Mouse (Mus musculus): ENCODE data around the gene Eif3g.
A peak's percentile ranks its signal among the peaks of the same experiment; 100 is the strongest.

The Eif3g gene

GRCm38 (mm10) chr9:20888386-20888765 is 10.0 kb downstream of the Eif3g start:
- no peak for DNase-seq (ENCODE audit: low spot score)

GRCm38 (mm10) chr9:20887704-20888385 is 10.6 kb downstream of the Eif3g start, which contains the start of gene Ppan:
TSS of gene Ppan (plus strand) at chr9:20888175.
- peak; percentile 96 for DNase-seq (ENCODE audit: low spot score)

GRCm38 (mm10) chr9:20887191-20887590 is 11.2 kb downstream of the Eif3g start:
- DNase-seq (ENCODE audit: low spot score): no peak

DNA sequence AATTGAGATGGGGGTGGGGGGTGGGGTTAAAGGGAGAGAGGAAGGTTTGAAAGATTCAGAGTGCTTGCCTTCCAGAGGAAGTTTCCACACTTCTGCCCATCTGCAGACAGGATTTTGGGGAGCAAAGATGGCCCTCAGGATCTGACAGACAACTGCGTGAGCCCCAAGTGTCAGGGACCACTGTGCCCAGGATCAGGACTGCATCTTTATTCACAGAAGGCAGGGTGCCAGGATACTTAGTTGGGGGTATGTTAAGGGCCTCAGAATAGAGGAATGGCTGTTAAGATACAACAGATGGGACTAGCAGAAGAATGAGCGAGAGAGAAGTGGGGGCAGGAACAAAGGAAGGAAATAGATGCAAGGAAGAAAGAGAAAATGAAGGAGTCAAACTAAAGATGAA is 11.9 kb downstream of the Eif3g start:
- DNase-seq (ENCODE audit: low spot score): no peak

DNA sequence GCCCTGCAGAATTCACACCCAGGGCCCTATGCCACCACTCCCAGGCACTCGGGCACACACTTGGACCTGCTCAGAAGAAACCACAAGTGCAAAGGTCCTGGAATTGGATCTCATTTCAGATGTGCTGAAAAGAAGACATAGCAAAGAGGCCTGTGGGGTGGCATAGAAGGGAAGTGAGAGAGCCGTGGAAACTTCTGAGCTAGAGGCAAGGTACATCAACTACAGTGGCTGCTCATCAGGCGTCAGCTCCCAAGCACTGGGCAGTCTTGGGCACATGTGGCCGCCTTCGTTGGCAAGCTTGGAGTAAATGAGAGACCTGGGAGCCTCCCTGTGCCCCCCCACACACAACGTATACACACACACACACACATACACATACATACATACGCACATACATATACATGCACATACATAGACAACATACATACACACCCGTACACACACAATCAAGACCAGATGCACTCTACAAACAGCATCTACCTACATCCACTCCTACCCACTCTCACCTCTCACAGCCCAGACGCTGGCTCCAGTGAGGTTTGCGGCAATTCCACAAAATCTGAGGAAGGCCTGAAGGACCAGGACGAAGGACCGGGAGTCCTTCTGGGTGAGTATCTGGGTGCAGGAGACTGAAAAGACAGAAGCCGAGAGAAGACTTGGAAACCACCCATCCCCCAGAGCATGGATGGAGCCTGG is 19.2 kb downstream of the Eif3g start, which contains the start of gene Angptl6:
Gene Angptl6, minus strand, starts transcription at position 631 of the 696 bp plus-strand sequence.
- DNase-seq (ENCODE audit: low spot score): no peak

GRCm38 (mm10) chr9:20878710-20879065 is 19.7 kb downstream of the Eif3g start:
- no peak for DNase-seq (ENCODE audit: low spot score)

- DNase-seq (ENCODE audit: low spot score): peak; percentile 100
Observed at GRCm38 (mm10) chr9:20878041-20878709, 20.2 kb downstream of the Eif3g start.

GRCm38 (mm10) chr9:20877118-20878040 is 21.0 kb downstream of the Eif3g start:
- no peak for DNase-seq (ENCODE audit: low spot score)

DNA sequence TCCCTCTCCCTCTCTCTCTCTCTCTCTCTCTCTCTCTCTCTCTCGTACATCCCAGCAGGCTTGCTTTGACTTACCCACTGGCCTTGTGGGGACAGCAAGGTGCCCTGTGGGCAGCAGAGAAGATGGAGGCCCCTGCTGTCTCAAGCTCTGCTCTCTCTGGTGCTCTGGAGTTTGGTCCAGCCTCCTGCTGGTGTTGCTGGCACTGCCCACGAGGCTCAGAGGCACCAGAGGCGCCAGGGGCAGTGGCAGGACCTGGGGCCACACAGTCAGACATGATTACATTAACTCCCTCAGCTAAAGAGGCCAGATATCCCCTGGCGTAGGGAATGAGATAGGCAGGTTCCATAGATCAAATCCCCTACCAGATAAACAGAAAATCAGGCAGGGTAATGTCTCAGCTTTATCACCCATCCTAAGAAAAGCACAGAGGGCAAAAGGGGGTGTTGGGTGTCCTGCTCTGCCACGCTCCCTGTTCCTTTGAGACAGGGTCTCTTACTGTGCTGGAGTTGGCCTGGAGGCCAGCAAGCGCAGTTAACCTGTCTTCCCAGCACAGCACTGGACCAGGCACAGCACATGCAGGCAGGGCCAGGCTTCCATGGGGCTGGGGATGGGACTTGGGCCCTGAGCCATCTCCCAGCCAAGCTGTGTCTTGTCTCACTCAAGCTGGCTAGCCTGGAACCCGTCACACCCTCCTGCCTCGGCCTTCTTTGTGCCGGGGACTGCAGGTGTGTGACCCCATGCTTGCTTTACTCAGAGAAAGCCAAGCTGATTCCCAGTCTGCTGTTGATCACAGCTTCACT is 21.9 kb downstream of the Eif3g start:
- no peak for DNase-seq (ENCODE audit: low spot score)

DNA sequence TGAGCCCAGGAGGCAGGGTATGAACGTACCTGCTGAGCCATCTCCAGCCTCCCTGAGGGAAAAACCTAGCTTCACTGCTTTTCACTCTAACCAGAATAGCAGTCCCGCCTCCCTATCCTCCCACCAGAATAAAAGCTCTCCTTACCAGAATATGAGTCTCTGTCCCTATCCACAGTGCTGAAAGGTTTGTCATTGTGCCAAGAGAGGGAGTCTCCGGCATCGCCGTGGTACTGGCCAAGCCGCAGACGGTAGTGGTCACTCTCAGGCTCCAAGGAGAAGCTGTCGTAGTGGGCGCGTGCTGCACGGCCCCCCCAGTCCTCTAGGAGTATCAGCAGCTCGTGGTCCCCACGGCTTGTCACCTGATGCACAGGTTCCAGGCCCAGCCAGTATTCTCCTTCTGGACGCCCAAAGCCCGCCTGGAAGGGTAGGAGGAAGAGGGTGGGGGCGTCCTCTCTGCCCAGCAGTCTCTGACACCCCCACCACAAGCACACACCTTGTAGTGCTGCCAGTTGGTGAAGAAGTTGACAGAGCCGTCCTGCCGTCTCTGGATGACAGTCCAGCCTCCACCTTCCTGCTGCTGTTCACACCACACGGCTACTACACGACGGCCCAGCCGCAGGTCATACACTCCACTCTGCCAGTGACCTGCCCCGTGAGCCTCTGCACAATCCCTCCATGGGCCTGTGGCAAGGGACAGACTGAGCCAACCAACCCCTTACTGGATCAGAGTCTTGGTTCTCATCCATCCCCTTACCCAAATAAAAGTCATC is 23.2 kb downstream of the Eif3g start:
- no peak for DNase-seq (ENCODE audit: low spot score)

- no peak for DNase-seq (ENCODE audit: low spot score)
Observed at GRCm38 (mm10) chr9:20873521-20873920, 24.9 kb downstream of the Eif3g start.

DNA sequence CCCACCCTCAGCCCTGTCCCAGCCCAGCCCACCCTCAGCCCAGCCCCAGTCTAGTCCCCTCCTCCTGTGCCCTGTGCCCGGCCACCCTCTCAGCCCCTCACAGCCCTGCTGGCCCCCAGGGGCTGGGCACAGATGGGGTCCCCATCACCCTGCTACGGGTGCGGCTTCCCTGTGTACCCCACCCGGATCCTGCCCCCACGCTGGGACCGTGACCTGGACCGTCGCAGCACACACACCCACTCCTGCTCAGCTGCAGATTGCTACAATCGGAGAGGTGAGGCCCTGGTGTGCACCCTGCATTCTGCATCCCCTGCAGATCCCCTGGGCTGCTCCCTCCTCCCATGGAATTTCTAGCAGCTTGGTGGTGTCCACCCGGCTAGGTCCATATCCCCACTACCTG is 25.4 kb downstream of the Eif3g start:
- no peak for DNase-seq (ENCODE audit: low spot score)

DNA sequence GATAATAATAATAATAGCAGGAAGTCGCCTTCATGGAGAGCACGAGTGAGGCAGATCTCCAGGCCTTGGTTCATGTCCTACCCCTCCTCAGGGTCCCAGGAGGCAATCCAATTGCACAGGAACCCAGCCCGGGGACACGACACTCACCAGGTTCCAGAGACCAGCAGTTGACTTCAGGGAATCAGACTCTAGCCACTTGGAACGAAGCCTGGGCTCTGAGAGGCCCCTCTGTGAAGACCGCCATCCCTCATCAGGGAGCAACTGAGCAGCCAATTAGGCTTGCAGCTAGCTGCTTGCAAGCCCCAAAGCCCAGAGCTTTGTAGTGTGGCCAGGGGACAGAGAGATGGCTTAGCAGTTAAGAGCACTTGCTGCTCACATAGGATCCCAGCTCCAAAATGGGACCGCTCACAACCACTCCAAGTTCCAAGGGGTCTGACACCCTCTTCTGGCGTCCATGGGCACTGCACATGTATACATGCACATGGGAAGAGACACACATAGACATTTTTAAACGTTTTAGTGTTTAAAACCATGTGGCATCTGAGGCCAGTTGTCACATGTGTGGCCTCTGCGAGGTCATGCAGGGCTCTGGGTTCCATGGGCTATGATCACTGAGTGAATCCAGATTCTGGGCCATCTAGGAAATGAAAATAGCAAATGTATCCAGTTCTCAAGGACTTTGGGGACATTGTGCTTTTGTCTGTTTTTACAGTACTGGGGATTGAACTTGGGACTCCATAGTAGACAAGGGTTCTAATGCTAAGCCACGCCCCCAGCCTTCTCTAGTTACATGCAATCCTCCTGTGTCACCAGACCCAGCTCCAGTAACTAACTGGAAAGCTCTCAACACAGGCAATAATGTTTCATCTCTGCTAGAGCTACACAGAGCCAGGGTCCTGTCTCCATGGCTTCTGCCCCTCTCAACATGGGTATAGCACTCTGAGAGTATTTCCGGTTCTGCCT is 27.9 kb downstream of the Eif3g start:
- DNase-seq (ENCODE audit: low spot score): no peak

GRCm38 (mm10) chr9:20869246-20869645 is 29.2 kb downstream of the Eif3g start:
- DNase-seq (ENCODE audit: low spot score): no peak

- peak; percentile 75 for DNase-seq (ENCODE audit: low spot score)
Observed at GRCm38 (mm10) chr9:20868448-20869001, 29.9 kb downstream of the Eif3g start, which contains the start of gene A230050P20Rik. TSS of gene A230050P20Rik (plus strand) at chr9:20868642.

GRCm38 (mm10) chr9:20866879-20867278 is 31.5 kb downstream of the Eif3g start:
- no peak for DNase-seq (ENCODE audit: low spot score)

- no peak for DNase-seq (ENCODE audit: low spot score)
Observed at GRCm38 (mm10) chr9:20862225-20862624, 36.2 kb downstream of the Eif3g start.

GRCm38 (mm10) chr9:20861821-20862220 is 36.6 kb downstream of the Eif3g start:
- DNase-seq (ENCODE audit: low spot score): no peak

DNA sequence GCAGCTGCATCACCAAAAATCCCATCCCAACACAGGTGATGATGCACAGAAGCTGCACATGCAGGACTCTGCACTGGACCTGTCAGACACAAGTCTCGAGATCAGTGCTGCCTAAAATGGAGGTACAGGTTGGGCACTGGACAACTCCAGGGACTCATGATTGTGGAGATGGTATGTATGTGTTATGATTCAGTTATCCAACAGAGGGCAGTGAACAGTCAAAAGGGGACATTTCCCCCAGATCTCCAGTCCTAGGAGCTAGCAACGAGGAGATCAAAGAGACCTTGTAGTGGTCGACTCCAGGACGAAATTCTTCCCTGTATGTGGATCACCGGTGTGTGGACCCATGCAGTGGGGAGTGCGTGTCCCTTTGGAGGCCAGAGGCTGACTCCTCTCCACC is 38.5 kb downstream of the Eif3g start:
- DNase-seq (ENCODE audit: low spot score): no peak
